Mouse (Mus musculus) limb, embryonic 14.5 days (tissue): Measurements from ENCODE around the gene Slc9b1. TPM values are rescaled to one million over a fixed set of nuclear protein-coding genes. Genes with fewer than 3 reads are reported as not detected.
A peak's percentile ranks its signal among the peaks of the same experiment; 100 is the strongest.

Experiments
- ATAC-seq: fragments of 200-750 bp; cut with Nextera tagmentation; 2 replicates; pipeline ENCODE4 v1.8.0; 2017; ENCODE audit warnings: low read depth, moderate number of reproducible peaks, moderate TSS enrichment; ENCODE audit not compliant: low FRiP score
- DNase-seq: peaks from one replicate; pipeline ENCODE4 v3.0.0-alpha.2; 2015; ENCODE audit warnings: low spot score
- H3K27ac ChIP-seq: fragments of 300-500 bp; sonication (generic); replicated peaks from 2 replicates; pipeline ENCODE4 v1.5.1; 2014; ENCODE audit warnings: low read depth, mild to moderate bottlenecking, low read length, moderate library complexity, mixed read lengths
- H3K27me3 ChIP-seq: fragments of 300-500 bp; sonication (generic); 2 replicates; pipeline ENCODE4 v1.6.1; 2014; ENCODE audit warnings: low read length, mixed read lengths; ENCODE audit not compliant: control insufficient read depth, insufficient read depth
- H3K36me3 ChIP-seq: fragments of 300-500 bp; sonication (generic); 2 replicates; pipeline ENCODE4 v1.6.1; 2014; ENCODE audit warnings: mild to moderate bottlenecking, low read length, moderate library complexity, mixed read lengths; ENCODE audit not compliant: control insufficient read depth, insufficient read depth
- H3K4me1 ChIP-seq: fragments of 300-500 bp; sonication (generic); 2 replicates; pipeline ENCODE4 v1.6.1; 2014; ENCODE audit warnings: antibody characterized with exemption, low read length, mixed read lengths; ENCODE audit not compliant: control insufficient read depth, insufficient read depth
- H3K4me2 ChIP-seq: fragments of 300-500 bp; sonication (generic); replicated peaks from 2 replicates; pipeline ENCODE4 v1.6.1; 2014; ENCODE audit warnings: low read depth, mild to moderate bottlenecking, low read length, moderate library complexity; ENCODE audit not compliant: severe bottlenecking
- H3K4me3 ChIP-seq: fragments of 300-500 bp; sonication (generic); replicated peaks from 2 replicates; pipeline ENCODE4 v1.5.1; 2014; ENCODE audit warnings: low read length
- H3K9ac ChIP-seq: fragments of 300-500 bp; sonication (generic); 2 replicates; pipeline ENCODE4 v1.6.1; 2014; ENCODE audit warnings: mild to moderate bottlenecking, low read depth, low read length, moderate library complexity; ENCODE audit not compliant: severe bottlenecking
- H3K9me3 ChIP-seq: fragments of 300-500 bp; sonication (generic); 2 replicates; pipeline ENCODE4 v1.6.1; 2016; ENCODE audit warnings: low read length; ENCODE audit not compliant: control insufficient read depth
- POLR2A ChIP-seq: fragments of 200-500 bp; IDR thresholded peaks from 2 replicates; pipeline ENCODE4 v1.8.0; 2012; ENCODE audit warnings: inconsistent platforms, mild to moderate bottlenecking, moderate library complexity, borderline replicate concordance; ENCODE audit not compliant: insufficient read depth, insufficient read length; ENCODE audit errors: extremely low read depth
- WGBS: fragments of 180-500 bp; shearing (Covaris S2); extraction: QIAGEN DNeasy Blood & Tissue Kit; methylation state at CpG from one replicate; pipeline ENCODE4 v1.1.7; 2014; 5-methylcytosine and 5-hydroxymethylcytosine counted together
- polyA plus RNA-seq, 2 experiments: library from polyadenylated mRNA; depleted of rRNA in 1 of 2; stranded (reverse) in 1 of 2; unstranded in 1 of 2; fragments of >200 nt; fragmentation: Nextera tagmentation in 1 of 2; extraction: Ambion mirVana in 1 of 2; gene quantifications; 2 replicates each; pipeline versions ENCODE4 v1.2.1 to v1.2.3; 2012 to 2014

The Slc9b1 gene
- polyA plus RNA-seq, 2 experiments: 0.18 TPM; not detected in 1

DNA sequence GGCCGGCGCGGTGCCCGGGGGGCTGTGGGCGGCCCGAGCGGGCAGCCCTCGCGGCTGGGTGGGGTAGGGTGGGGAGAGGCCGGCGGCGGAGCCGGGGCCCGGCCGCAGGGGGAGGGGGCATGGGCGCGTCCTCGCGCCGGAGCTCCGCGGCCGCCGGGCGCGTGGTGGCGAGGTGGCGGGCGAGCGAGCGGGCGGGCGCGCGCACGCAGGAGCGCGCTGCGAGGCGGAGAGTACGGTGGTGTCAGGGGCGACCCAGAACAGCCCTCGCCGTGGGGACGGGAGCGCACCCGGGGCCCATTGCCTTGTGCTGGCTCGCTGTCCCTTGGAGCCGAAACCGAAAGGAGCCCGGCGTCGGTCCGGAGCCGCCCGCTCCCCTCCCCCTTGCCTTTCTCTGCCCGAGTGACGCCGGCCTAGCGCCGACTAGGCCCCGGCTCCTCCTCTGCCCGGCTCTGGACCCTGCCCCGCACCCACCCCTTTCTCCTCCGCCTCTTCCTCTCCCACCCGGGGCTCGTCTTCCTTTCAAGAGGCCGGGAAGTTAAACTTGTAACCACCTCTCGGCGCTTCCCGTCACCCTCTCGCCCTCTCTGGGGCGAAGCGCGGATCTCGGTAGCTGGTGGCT lies 91.2 kb downstream of the Slc9b1 start:
- no peak for TF ChIP-seq POLR2A
- Histone ChIP-seq H3K4me2 (peak overlapping the region; percentile 96), H3K4me3 (peak overlapping the region; percentile 87), H3K36me3 (peaks cover 29% of the 10 kb centered on the region), H3K27me3 (no peaks in the 10 kb centered on the region), H3K4me1 (peaks cover 10% of the 10 kb centered on the region), H3K27ac (peak overlapping the region; percentile 100), H3K9me3 (no peaks in the 10 kb centered on the region), H3K9ac (peak overlapping the region; percentile 99)
- WGBS: 0% methylated on average over 18 of the region's 76 CpGs
- ATAC-seq (peak; percentile 45), DNase-seq (peak; percentile 77)

DNA sequence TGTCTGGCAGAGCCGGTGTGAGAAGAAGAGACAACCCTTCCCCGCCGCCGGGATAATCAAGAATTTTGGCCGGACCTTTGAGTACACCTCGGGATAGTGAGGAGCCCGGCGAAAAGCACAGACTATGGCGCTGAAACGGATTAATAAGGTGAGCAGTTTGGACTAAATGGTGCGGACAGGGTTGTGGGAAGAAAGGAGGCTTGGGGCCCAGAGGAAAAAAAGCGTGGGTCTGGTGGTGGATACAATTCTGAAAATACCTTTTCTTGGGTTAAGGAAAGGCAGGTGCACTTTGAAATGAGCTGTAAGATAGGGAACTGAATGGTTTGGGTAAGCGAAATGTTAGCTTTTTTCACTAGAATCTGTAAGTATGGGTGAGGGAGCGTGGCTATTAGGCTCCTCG lies 91.8 kb downstream of the Slc9b1 start:
- Histone ChIP-seq H3K9ac (peak overlapping the region; percentile 99), H3K4me3 (peak overlapping the region; percentile 87), H3K9me3 (no peaks in the 10 kb centered on the region), H3K27me3 (no peaks in the 10 kb centered on the region), H3K36me3 (peaks cover 28% of the 10 kb centered on the region), H3K4me1 (peaks cover 10% of the 10 kb centered on the region), H3K4me2 (peak overlapping the region; percentile 96), H3K27ac (peak overlapping the region; percentile 100)
- ATAC-seq (no peak), DNase-seq (no peak)
- TF ChIP-seq POLR2A: no peak
- 3% methylated on average over 15 of the region's 15 CpGs for WGBS

DNA sequence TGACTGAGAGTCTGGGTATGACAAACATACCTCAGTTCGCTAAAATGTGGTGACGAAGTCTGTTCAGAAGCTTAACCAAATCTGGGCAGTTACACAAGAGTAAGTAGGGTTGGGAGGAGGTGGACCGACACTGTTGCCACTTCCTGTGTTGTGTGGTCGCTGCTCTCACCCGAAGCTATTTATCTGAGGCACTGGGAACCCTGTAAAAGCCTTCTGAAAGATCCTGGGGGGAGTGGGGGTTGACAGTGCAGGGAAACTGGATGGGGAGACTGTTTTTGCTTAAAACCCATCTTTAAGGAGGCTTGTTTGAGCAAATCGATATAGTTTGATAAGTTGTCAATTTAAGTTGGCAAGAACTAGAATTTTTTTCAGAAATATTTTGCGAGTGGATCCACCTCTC lies 92.4 kb downstream of the Slc9b1 start:
- Histone ChIP-seq H3K36me3 (peaks cover 32% of the 10 kb centered on the region), H3K9ac (peak overlapping the region; percentile 99), H3K27ac (no peak overlapping the region), H3K4me3 (peak overlapping the region; percentile 87), H3K4me1 (peaks cover 10% of the 10 kb centered on the region), H3K27me3 (no peaks in the 10 kb centered on the region), H3K9me3 (no peaks in the 10 kb centered on the region), H3K4me2 (peak overlapping the region; percentile 96)
- peak; percentile 15; the same call in 1 of the 2 replicates for TF ChIP-seq POLR2A
- ATAC-seq (no peak), DNase-seq (peak; percentile 28)
- 17% methylated on average over 7 of the region's 7 CpGs for WGBS

DNA sequence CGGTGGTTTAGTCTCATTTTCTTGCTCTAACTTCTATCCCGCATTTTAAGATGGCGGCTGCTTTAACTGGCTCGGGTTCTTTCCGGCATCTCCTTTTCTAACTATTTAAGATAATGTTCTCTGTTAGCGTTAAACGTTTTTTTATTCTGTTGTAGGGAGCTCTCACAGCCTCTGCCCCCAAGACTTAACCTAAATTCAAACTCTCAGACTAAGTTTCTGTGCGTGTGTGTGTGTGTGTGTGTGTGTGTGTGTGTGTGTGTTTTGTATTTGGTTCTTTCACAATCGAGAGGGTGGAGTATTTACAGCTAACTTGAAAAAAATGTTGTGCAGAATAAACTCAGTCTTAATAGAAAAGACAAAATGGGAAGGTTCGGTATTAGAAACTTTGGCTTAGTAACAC lies 92.8 kb downstream of the Slc9b1 start:
- no peak for TF ChIP-seq POLR2A
- DNase-seq (no peak), ATAC-seq (no peak)
- WGBS: 37% methylated on average over 10 of the region's 10 CpGs
- Histone ChIP-seq H3K4me2 (peak overlapping the region; percentile 96), H3K27ac (no peak overlapping the region), H3K27me3 (no peaks in the 10 kb centered on the region), H3K9me3 (no peaks in the 10 kb centered on the region), H3K4me3 (peak overlapping the region; percentile 87), H3K9ac (peak overlapping the region; percentile 99), H3K4me1 (peaks cover 10% of the 10 kb centered on the region), H3K36me3 (peaks cover 32% of the 10 kb centered on the region)

DNA sequence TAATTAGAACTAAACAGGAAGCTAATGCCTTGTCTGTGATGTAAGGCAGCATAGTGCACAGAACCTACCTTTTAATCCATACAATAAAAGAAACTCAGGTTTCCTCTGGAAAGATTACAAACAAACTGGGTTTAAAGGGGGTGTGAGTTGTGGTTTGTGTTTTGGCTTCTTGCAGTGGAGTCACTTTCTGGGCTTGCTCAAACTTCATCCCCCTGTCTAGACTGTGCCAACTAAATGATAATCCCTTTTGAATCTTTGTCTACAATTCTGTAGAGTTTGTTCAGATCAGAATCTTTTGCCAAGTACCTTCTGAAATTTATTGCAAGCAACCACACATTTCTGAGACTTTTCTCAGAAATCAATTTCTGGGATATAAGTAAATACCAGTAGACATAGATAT lies 97.1 kb downstream of the Slc9b1 start:
- Histone ChIP-seq H3K9me3 (no peaks in the 10 kb centered on the region), H3K4me3 (no peak overlapping the region), H3K9ac (no peak overlapping the region), H3K27ac (no peak overlapping the region), H3K4me2 (no peak overlapping the region), H3K36me3 (peaks cover 36% of the 10 kb centered on the region), H3K4me1 (peaks cover 3% of the 10 kb centered on the region; the same call in 1 of the 2 replicates), H3K27me3 (no peaks in the 10 kb centered on the region)
- ATAC-seq (no peak), DNase-seq (no peak)
- TF ChIP-seq POLR2A: no peak

Other genes with a start within 250 kb of the Slc9b1 start
- 13.7 and 25.2 TPM in 2 replicates for gene Cenpe, start 135.5 kb upstream of the Slc9b1 start, polyA plus RNA-seq (2012; rRNA removed)
- gene Cenpe, start 135.5 kb upstream of the Slc9b1 start, polyA plus RNA-seq (2014; fragmentation: Nextera tagmentation; extraction: Ambion mirVana): 26.8 and 27.0 TPM in 2 replicates
- 11.6 and 12.2 TPM in 2 replicates for gene Bdh2, start 66.8 kb upstream of the Slc9b1 start, polyA plus RNA-seq (2012; rRNA removed)
- gene Bdh2, start 66.8 kb upstream of the Slc9b1 start, polyA plus RNA-seq (2014; fragmentation: Nextera tagmentation; extraction: Ambion mirVana): 16.8 and 24.9 TPM in 2 replicates
- 2.7 and 3.5 TPM in 2 replicates for gene Slc9b2, start 40.3 kb upstream of the Slc9b1 start, polyA plus RNA-seq (2012; rRNA removed)
- gene Slc9b2, start 40.3 kb upstream of the Slc9b1 start, polyA plus RNA-seq (2014; fragmentation: Nextera tagmentation; extraction: Ambion mirVana): 3.3 and 3.8 TPM in 2 replicates
- gene Cisd2, start 75.9 kb downstream of the Slc9b1 start, polyA plus RNA-seq (2012; rRNA removed): 37.1 and 44.6 TPM in 2 replicates
- 46.9 and 49.7 TPM in 2 replicates for gene Cisd2, start 75.9 kb downstream of the Slc9b1 start, polyA plus RNA-seq (2014; fragmentation: Nextera tagmentation; extraction: Ambion mirVana)
- 376 and 429 TPM in 2 replicates for gene Ube2d3, start 90.1 kb downstream of the Slc9b1 start, polyA plus RNA-seq (2012; rRNA removed)
- gene Ube2d3, start 90.1 kb downstream of the Slc9b1 start, polyA plus RNA-seq (2014; fragmentation: Nextera tagmentation; extraction: Ambion mirVana): 518 and 519 TPM in 2 replicates
- 3.3 and 4.2 TPM in 2 replicates for gene Manba, start 137.6 kb downstream of the Slc9b1 start, polyA plus RNA-seq (2012; rRNA removed)
- 6.5 and 7.6 TPM in 2 replicates for gene Manba, start 137.6 kb downstream of the Slc9b1 start, polyA plus RNA-seq (2014; fragmentation: Nextera tagmentation; extraction: Ambion mirVana)